8 mouse cellular contexts compared by ENCODE assay signal in genomic region chr7:131559986-131560696, GRCm38 (mm10). TPM values are rescaled to one million over a fixed set of nuclear protein-coding genes. Genes with fewer than 3 reads are reported as not detected.
A peak's percentile ranks its signal among the peaks of the same experiment; 100 is the strongest.
DNase-seq lines count a peak whose midpoint lies in the region; ATAC-seq and TF ChIP-seq lines count a peak whose summit lies in the region.

TSS of gene Bub3 (plus strand) at chr7:131560222.

- peak within 1 kb of the TSS; percentile 75 to 100 for H3K4me3 ChIP-seq in MEL (ENCODE audit: control insufficient read depth in 1 of 2, insufficient read depth in 1 of 2, low read depth in 2 of 2, low read length in 2 of 2)
- peak within 1 kb of the TSS; percentile 78 for H3K4me3 ChIP-seq in cerebellum, adult 2 months (replicated peaks; ENCODE audit: insufficient read depth, low read depth, low read length)
- peak within 1 kb of the TSS; percentile 84 for H3K4me3 ChIP-seq in forebrain, postnatal 0 days (ENCODE audit: low read depth, low read length)
- H3K4me3 ChIP-seq in lung, embryonic 15.5 days: peak within 1 kb of the TSS; percentile 96

- TF ChIP-seq EP300 in MEL (IDR thresholded peaks at IDR 0.05; ENCODE audit: low read depth in 1 of 2, low read length in 2 of 2): no peak

- peak within 1 kb of the TSS; percentile 80 for H3K27ac ChIP-seq in MEL (ENCODE audit: control insufficient read depth, low read depth, low read length)
- H3K27ac ChIP-seq in cerebellum, adult 2 months (ENCODE audit: insufficient read depth, low read length): peak within 1 kb of the TSS; percentile 86
- H3K27ac ChIP-seq in forebrain, postnatal 0 days (ENCODE audit: low read depth, low read length): peak within 1 kb of the TSS; percentile 94
- H3K27ac ChIP-seq in lung, embryonic 15.5 days: peak within 1 kb of the TSS; percentile 92

- peaks cover 34% of the 10 kb centered on the region for H3K79me2 ChIP-seq in MEL (ENCODE audit: control insufficient read depth, insufficient read depth, low read length, poor library complexity)

- no peaks in the 10 kb centered on the region for H3K27me3 ChIP-seq in MEL (ENCODE audit: control insufficient read depth in 1 of 2, insufficient read depth in 2 of 2, low read length in 2 of 2)
- H3K27me3 ChIP-seq in cerebellum, adult 2 months (ENCODE audit: control insufficient read depth, insufficient read depth, low read length): peaks cover 8% of the 10 kb centered on the region; the same call in 1 of the 2 replicates
- peaks cover 29% of the 10 kb centered on the region for H3K27me3 ChIP-seq in forebrain, postnatal 0 days (ENCODE audit: insufficient read depth, low read length)
- H3K27me3 ChIP-seq in lung, embryonic 15.5 days: peaks cover 43% of the 10 kb centered on the region

- H3K36me3 ChIP-seq in MEL (ENCODE audit: control insufficient read depth in 1 of 2, insufficient read depth in 2 of 2, low read length in 2 of 2): peaks cover 27 to 39% of the 10 kb centered on the region in 2 experiments
- H3K36me3 ChIP-seq in forebrain, postnatal 0 days (ENCODE audit: insufficient read depth): peaks cover 15% of the 10 kb centered on the region; the same call in 1 of the 2 replicates
- peaks cover 28% of the 10 kb centered on the region for H3K36me3 ChIP-seq in lung, embryonic 15.5 days

- no peak for TF ChIP-seq RAD21 in MEL (IDR thresholded peaks at IDR 0.05; ENCODE audit: low read depth, low read length)

- under 1% methylated on average over 47 of the region's 51 CpGs for WGBS in cerebellum, adult 2 months
- 1% methylated on average over 45 of the region's 51 CpGs for WGBS in forebrain, postnatal 0 days
- WGBS in lung, embryonic 15.5 days: 0% methylated on average over 43 of the region's 51 CpGs

- peak within 1 kb of the TSS; percentile 91 for H3K9ac ChIP-seq in MEL (ENCODE audit: control insufficient read depth, low read depth, low read length, poor library complexity, severe bottlenecking)
- H3K9ac ChIP-seq in forebrain, postnatal 0 days: peak within 1 kb of the TSS; percentile 79
- peak within 1 kb of the TSS; percentile 94 for H3K9ac ChIP-seq in lung, embryonic 15.5 days

- peak; percentile 97 for DNase-seq in MEL (ENCODE audit: low read depth, low spot score)
- peak; percentile 93 to 96 for DNase-seq in cerebellum, adult 2 months
- DNase-seq in forebrain, postnatal 0 days: peak; percentile 97
- peak; percentile 91 for DNase-seq in heart, postnatal 4 days
- DNase-seq in layer of hippocampus, adult 8-10 months (ENCODE audit: low spot score in 2 of 2): peak; percentile 91 to 94
- DNase-seq in ovary, adult 18-20 months (ENCODE audit: low spot score): peak; percentile 89
- DNase-seq in thymus, postnatal 0 days (ENCODE audit: low spot score): peak; percentile 96

- peaks cover 3 to 9% of the 10 kb centered on the region in 2 experiments; a peak in 2 of 4 replicates for H3K4me1 ChIP-seq in MEL (ENCODE audit: control insufficient read depth in 1 of 2, insufficient read depth in 2 of 2, low read length in 2 of 2)
- H3K4me1 ChIP-seq in cerebellum, adult 2 months (ENCODE audit: control insufficient read depth, insufficient read depth, low read length): no peaks in the 10 kb centered on the region; the same call in 1 of the 2 replicates
- H3K4me1 ChIP-seq in forebrain, postnatal 0 days (ENCODE audit: insufficient read depth): peaks cover 7% of the 10 kb centered on the region
- H3K4me1 ChIP-seq in lung, embryonic 15.5 days: peaks cover 27% of the 10 kb centered on the region

- no peak for TF ChIP-seq CTCF in MEL (IDR thresholded peaks at IDR 0.05 in 2 of 3, conservative IDR thresholded peaks at IDR 0.05 in 1 of 3; ENCODE audit: control insufficient read depth in 1 of 3, insufficient read depth in 1 of 3, low read depth in 2 of 3, low read length in 3 of 3, poor library complexity in 1 of 3, severe bottlenecking in 1 of 3)
- no peak for TF ChIP-seq CTCF in cerebellum, adult 2 months (IDR thresholded peaks at IDR 0.05; ENCODE audit: borderline replicate concordance, insufficient read depth, low read depth, low read length)
- TF ChIP-seq CTCF in forebrain, postnatal 0 days (IDR thresholded peaks at IDR 0.05; ENCODE audit: low read depth): no peak

- H3K9me3 ChIP-seq in MEL (replicated peaks; ENCODE audit: insufficient read depth, low read length): no peaks in the 10 kb centered on the region
- no peaks in the 10 kb centered on the region for H3K9me3 ChIP-seq in forebrain, postnatal 0 days (ENCODE audit: low read length)
- no peaks in the 10 kb centered on the region for H3K9me3 ChIP-seq in lung, embryonic 15.5 days

- peak; percentile 98 for ATAC-seq in forebrain, postnatal 0 days
- peak; percentile 92 for ATAC-seq in lung, embryonic 15.5 days (ENCODE audit: borderline replicate concordance, extremely low read depth, low FRiP score, low TSS enrichment)

- peak within 1 kb of the TSS; percentile 64 for H3K4me2 ChIP-seq in forebrain, postnatal 0 days (ENCODE audit: low read depth)
- peak within 1 kb of the TSS; percentile 62 for H3K4me2 ChIP-seq in lung, embryonic 15.5 days

- peak; percentile 90 to 95 for TF ChIP-seq POLR2A in MEL (IDR thresholded peaks at IDR 0.05; ENCODE audit: control insufficient read depth in 1 of 2, insufficient read depth in 1 of 2, low read depth in 1 of 2, low read length in 2 of 2, poor library complexity in 1 of 2)
- TF ChIP-seq POLR2A in cerebellum, adult 2 months (IDR thresholded peaks at IDR 0.05; ENCODE audit: borderline replicate concordance, insufficient read depth, low read length): peak; percentile 96

TF ChIP-seq in MEL, 35 proteins besides CTCF, POLR2A, EP300 and RAD21 (continues in another document):
- TF ChIP-seq CHD2 (IDR thresholded peaks at IDR 0.05; ENCODE audit: low read length) (peak; percentile 62), ZC3H11A (IDR thresholded peaks at IDR 0.05; ENCODE audit: low read depth, low read length) (no peak), POLR2AphosphoS2 (IDR thresholded peaks at IDR 0.05; ENCODE audit: low read length) (peak; percentile 92), TAL1 (IDR thresholded peaks at IDR 0.05; ENCODE audit: low read length) (no peak), MYC (IDR thresholded peaks at IDR 0.05; ENCODE audit: low read depth, low read length) (peak; percentile 19; the same call in 1 of the 2 replicates), RCOR1 (IDR thresholded peaks at IDR 0.05; ENCODE audit: low read depth, low read length) (no peak), SIN3A (IDR thresholded peaks at IDR 0.05; ENCODE audit: low read length) (peak; percentile 20), POLR2AphosphoS5 (IDR thresholded peaks at IDR 0.05; ENCODE audit: borderline replicate concordance, low read depth, low read length) (no peak), MAFK (IDR thresholded peaks at IDR 0.05; ENCODE audit: borderline replicate concordance, low read depth, low read length) (no peak), UBTF (IDR thresholded peaks at IDR 0.05; ENCODE audit: borderline replicate concordance, insufficient read depth, low read depth, low read length) (no peak), JUND (IDR thresholded peaks at IDR 0.05; ENCODE audit: low read depth, low read length) (no peak), BHLHE40 (IDR thresholded peaks at IDR 0.05; ENCODE audit: borderline replicate concordance, low read depth, low read length) (no peak), GABPA (IDR thresholded peaks at IDR 0.05; ENCODE audit: low read depth, low read length) (no peak), USF1 (IDR thresholded peaks at IDR 0.05; ENCODE audit: low read depth, low read length) (0 out of 2 replicates have a peak, but pooled peaks have one; percentile 8), ZKSCAN1 (IDR thresholded peaks at IDR 0.05; ENCODE audit: low read depth, low read length) (no peak), MXI1 (IDR thresholded peaks at IDR 0.05; ENCODE audit: low read depth, low read length) (peak; percentile 21; the same call in 1 of the 2 replicates), HCFC1 (IDR thresholded peaks at IDR 0.05; ENCODE audit: low read depth, low read length) (peak; percentile 98), MAZ (IDR thresholded peaks at IDR 0.05; ENCODE audit: low read depth, low read length) (peak; percentile 66), E2F4 (IDR thresholded peaks at IDR 0.05; ENCODE audit: borderline replicate concordance, low read depth, low read length) (no peak), GATA1 (IDR thresholded peaks at IDR 0.05; ENCODE audit: low read depth, low read length) (peak; percentile 76; the same call in 1 of the 2 replicates), USF2 (IDR thresholded peaks at IDR 0.05; ENCODE audit: borderline replicate concordance in 1 of 2, insufficient read depth in 1 of 2, low read depth in 1 of 2, low read length in 2 of 2) (no peak), TBP (IDR thresholded peaks at IDR 0.05; ENCODE audit: low read depth, low read length) (peak; percentile 89), SMC3 (IDR thresholded peaks at IDR 0.05; ENCODE audit: low read depth, low read length) (no peak), ZMIZ1 (IDR thresholded peaks at IDR 0.05; ENCODE audit: low read depth, low read length) (no peak; the same call in 1 of the 2 replicates), KAT2A (conservative IDR thresholded peaks at IDR 0.05; ENCODE audit: low read depth, low read length) (peak; percentile 98), MEF2A (IDR thresholded peaks at IDR 0.05; ENCODE audit: extremely low read depth, insufficient replicate concordance, low read depth, low read length, poor library complexity, severe bottlenecking) (no peak), CHD1 (IDR thresholded peaks at IDR 0.05; ENCODE audit: low read depth, low read length) (no peak), ETS1 (IDR thresholded peaks at IDR 0.05; ENCODE audit: low read depth, low read length) (no peak), MAX (IDR thresholded peaks at IDR 0.05; ENCODE audit: low read length) (no peak; the same call in none of the 2 replicates), MYB (IDR thresholded peaks at IDR 0.05; ENCODE audit: low read depth, low read length) (0 out of 2 replicates have a peak, but pooled peaks have one; percentile 8), TCF12 (IDR thresholded peaks at IDR 0.05; ENCODE audit: low read depth, low read length) (peak; percentile 32; the same call in 1 of the 2 replicates)

RNA-seq across cellular contexts. Expression of gene Bub3, which starts in this region (rescaled TPM):
- 165 and 168 TPM in 2 replicates for total RNA-seq in MEL (2012; rRNA removed)
- polyA plus RNA-seq in MEL (2012; ENCODE audit: insufficient read depth in 1 of 2, insufficient read length in 2 of 2, low read depth in 1 of 2, low replicate concordance in 2 of 2, missing spikeins in 1 of 2): 100 to 1,000 TPM; 212 to 321 TPM
- 105 and 108 TPM in 2 replicates for polyA plus RNA-seq in cerebellum, adult 2 months (2012; rRNA removed)
- total RNA-seq in forebrain, postnatal 0 days (2014; rRNA removed): 92.5 and 95.3 TPM in 2 replicates
- polyA plus RNA-seq in forebrain, postnatal 0 days (2015; fragmentation: Nextera tagmentation; extraction: Ambion mirVana): 118 and 124 TPM in 2 replicates
- 10 to 100 TPM; 68.6 to 70.0 TPM for total RNA-seq in heart, postnatal 4 days (2021)
- total RNA-seq in layer of hippocampus, adult 8-10 months (2022): 10 to 100 TPM; 60.8 to 68.8 (median 62.0) TPM
- polyA plus RNA-seq in lung, embryonic 15.5 days (2015; fragmentation: Nextera tagmentation; extraction: Ambion mirVana): 263 and 268 TPM in 2 replicates
- 273 and 284 TPM in 2 replicates for polyA plus RNA-seq in thymus, postnatal 0 days (2015; fragmentation: Nextera tagmentation; extraction: Ambion mirVana)

Comparison
In these comparisons a context has a peak if more than half of its experiments do, and no peak if none do; other contexts are left out.
1. Peak in every context shown above with its lines: DNase-seq, ATAC-seq, H3K4me3 ChIP-seq and H3K27ac ChIP-seq.